Mouse (Mus musculus) kidney, postnatal 25 days (tissue): ENCODE data around the gene Slc2a5.

Experiments used
- DNase-seq, 2 experiments: peaks; one replicate each; pipeline ENCODE4 v3.0.0; 2021; ENCODE audit warnings: mixed read lengths in 2 of 2

The Slc2a5 gene

GRCm38 (mm10) chr4:150144242-150144641 lies 25.2 kb downstream of the Slc2a5 start:
- no peak for DNase-seq

- DNase-seq = no peak
Observed at GRCm38 (mm10) chr4:150146286-150146685, 27.2 kb downstream of the Slc2a5 start.

GRCm38 (mm10) chr4:150151045-150151444 lies 32.0 kb downstream of the Slc2a5 start:
- DNase-seq = no peak

- DNase-seq = no peak
Observed at GRCm38 (mm10) chr4:150152483-150152882, 33.4 kb downstream of the Slc2a5 start.

- DNase-seq = no peak
Observed at GRCm38 (mm10) chr4:150155301-150155700, 36.2 kb downstream of the Slc2a5 start.

- no peak for DNase-seq
Observed at GRCm38 (mm10) chr4:150155731-150156130, 36.6 kb downstream of the Slc2a5 start.

GRCm38 (mm10) chr4:150157348-150157882 lies 38.3 kb downstream of the Slc2a5 start:
- DNase-seq = peak in 1 of 2 experiments; percentile 54

GRCm38 (mm10) chr4:150159458-150159857 lies 40.4 kb downstream of the Slc2a5 start:
- DNase-seq = no peak

- DNase-seq = peak in 1 of 2 experiments; percentile 34
Observed at GRCm38 (mm10) chr4:150162561-150163169, 43.6 kb downstream of the Slc2a5 start.

GRCm38 (mm10) chr4:150164875-150165274 lies 45.8 kb downstream of the Slc2a5 start:
- no peak for DNase-seq

GRCm38 (mm10) chr4:150168406-150168805 lies 49.3 kb downstream of the Slc2a5 start:
- DNase-seq = no peak

GRCm38 (mm10) chr4:150172107-150172506 lies 53.0 kb downstream of the Slc2a5 start:
- no peak for DNase-seq

GRCm38 (mm10) chr4:150173281-150173680 lies 54.2 kb downstream of the Slc2a5 start:
- peak in 1 of 2 experiments; percentile 45 for DNase-seq

- no peak for DNase-seq
Observed at GRCm38 (mm10) chr4:150174027-150174426, 54.9 kb downstream of the Slc2a5 start.

- peak; percentile 48 to 56 for DNase-seq
Observed at GRCm38 (mm10) chr4:150176535-150176934, 57.5 kb downstream of the Slc2a5 start.

- no peak for DNase-seq
Observed at GRCm38 (mm10) chr4:150177122-150177521, 58.0 kb downstream of the Slc2a5 start.

- no peak for DNase-seq
Observed at GRCm38 (mm10) chr4:150178131-150178530, 59.0 kb downstream of the Slc2a5 start.

- DNase-seq = no peak
Observed at GRCm38 (mm10) chr4:150181304-150181703, 62.2 kb downstream of the Slc2a5 start.

- no peak for DNase-seq
Observed at GRCm38 (mm10) chr4:150188236-150188635, 69.2 kb downstream of the Slc2a5 start.

- DNase-seq = no peak
Observed at GRCm38 (mm10) chr4:150192199-150192598, 73.1 kb downstream of the Slc2a5 start.
